ENCODE assay signal across 18 mouse cellular contexts in genomic region chr8:4934035-4934434, GRCm38 (mm10).
"Had no signal": no experiment of that assay in that cellular context is flagged by ENCODE, and none has a peak within 500 bp of the region (broad histone marks: within the 10 kb centered on the region; RNA-seq: fewer than 3 reads in every experiment).

No protein-coding gene starts in this region.

- DNase-seq: liver, postnatal 0 days; lung, adult 2 months; lung, postnatal 14 days; lung, postnatal 36 days; right cerebral cortex, postnatal 14 days; thymus, adult 2 months; thymus, postnatal 25 days; thymus, postnatal 4 days had no signal

- H3K4me2 ChIP-seq: lung, embryonic 15.5 days; midbrain, embryonic 11.5 days; midbrain, embryonic 13.5 days; midbrain, embryonic 15.5 days; neural tube, embryonic 12.5 days; stomach, embryonic 15.5 days had no signal

- H3K9me3 ChIP-seq: lung, embryonic 15.5 days; megakaryocyte, embryonic 14.5 days; midbrain, embryonic 13.5 days; midbrain, embryonic 15.5 days; neural tube, embryonic 12.5 days; stomach, embryonic 15.5 days had no signal

- H3K9ac ChIP-seq: liver, postnatal 0 days; lung, embryonic 15.5 days; midbrain, embryonic 13.5 days; midbrain, embryonic 15.5 days; neural tube, embryonic 12.5 days; stomach, embryonic 15.5 days had no signal

- H3K27me3 ChIP-seq: lung, embryonic 15.5 days; megakaryocyte, embryonic 14.5 days; midbrain, embryonic 13.5 days; midbrain, embryonic 15.5 days; neural tube, embryonic 12.5 days; stomach, embryonic 15.5 days had no signal

- H3K27ac ChIP-seq: lung, embryonic 15.5 days; macrophage; midbrain, embryonic 13.5 days; midbrain, embryonic 15.5 days; neural tube, embryonic 12.5 days; stomach, embryonic 15.5 days; stomach, postnatal 0 days had no signal

- H3K36me3 ChIP-seq: lung, embryonic 15.5 days; midbrain, embryonic 13.5 days; midbrain, embryonic 15.5 days; neural tube, embryonic 12.5 days; stomach, embryonic 15.5 days had no signal

- H3K4me3 ChIP-seq: lung, embryonic 15.5 days; megakaryocyte, embryonic 14.5 days; midbrain, embryonic 13.5 days; midbrain, embryonic 15.5 days; neural tube, embryonic 12.5 days; stomach, embryonic 15.5 days had no signal

- H3K4me1 ChIP-seq: lung, embryonic 15.5 days; megakaryocyte, embryonic 14.5 days; midbrain, embryonic 13.5 days; midbrain, embryonic 15.5 days; neural tube, embryonic 12.5 days; stomach, embryonic 15.5 days had no signal

- ATAC-seq: liver, postnatal 0 days; lung, postnatal 0 days; midbrain, embryonic 13.5 days; midbrain, embryonic 15.5 days had no signal
